Mouse (Mus musculus): ENCODE results near the gene Bmp3. TPM values are rescaled to one million over a fixed set of nuclear protein-coding genes. Genes with fewer than 3 reads are reported as not detected.
A peak's percentile ranks its signal among the peaks of the same experiment; 100 is the strongest.

Gene Bmp3
- polyA plus RNA-seq (2014; fragmentation: Nextera tagmentation; extraction: Ambion mirVana), result 0.68 and 0.82 TPM in 2 replicates

- Histone ChIP-seq H3K27ac (ENCODE audit: low read depth, low read length) (no peak within 1 kb of the TSS), H3K27me3 (ENCODE audit: control insufficient read depth, insufficient read depth, low read length) (peaks cover 26% of the 10 kb centered on the region), H3K4me1 (ENCODE audit: control insufficient read depth, insufficient read depth, low read length) (0 out of 2 replicates have a peak, but pooled peaks cover 2% of the 10 kb centered on the region), H3K9ac (ENCODE audit: low read length) (peak within 1 kb of the TSS; percentile 38), H3K36me3 (ENCODE audit: control insufficient read depth, insufficient read depth, low read length) (no peaks in the 10 kb centered on the region), H3K4me3 (ENCODE audit: low read depth, low read length) (peak within 1 kb of the TSS; percentile 46), H3K4me2 (ENCODE audit: low read depth) (peak within 1 kb of the TSS; percentile 90), H3K9me3 (ENCODE audit: control insufficient read depth, low read length) (no peaks in the 10 kb centered on the region)
- WGBS, result 4% methylated on average over 10 of the region's 10 CpGs
- ATAC-seq (ENCODE audit: insufficient read depth, low FRiP score, low TSS enrichment) (peak; percentile 48), DNase-seq (ENCODE audit: low spot score) (peak; percentile 37)
These were observed at the start of gene Bmp3 for GRCm38 (mm10) chr5:98854264-98854626. Gene Bmp3 (plus strand): TSS chr5:98854415.

- WGBS, result 84% methylated on average over 6 of the region's 6 CpGs
- Histone ChIP-seq H3K36me3 (ENCODE audit: control insufficient read depth, insufficient read depth, low read length) (no peaks in the 10 kb centered on the region), H3K4me3 (ENCODE audit: low read depth, low read length) (no peak overlapping the region), H3K4me2 (ENCODE audit: low read depth) (no peak overlapping the region), H3K27ac (ENCODE audit: low read depth, low read length) (no peak overlapping the region), H3K9me3 (ENCODE audit: control insufficient read depth, low read length) (no peaks in the 10 kb centered on the region), H3K27me3 (ENCODE audit: control insufficient read depth, insufficient read depth, low read length) (no peaks in the 10 kb centered on the region), H3K9ac (ENCODE audit: low read length) (no peak overlapping the region), H3K4me1 (ENCODE audit: control insufficient read depth, insufficient read depth, low read length) (no peaks in the 10 kb centered on the region)
- no peak for DNase-seq (ENCODE audit: low spot score)
- no peak for ATAC-seq (ENCODE audit: insufficient read depth, low FRiP score, low TSS enrichment)
These were observed 49.5 kb upstream of the Bmp3 start for GRCm38 (mm10) chr5:98804761-98805160.

- DNase-seq (ENCODE audit: low spot score) (no peak), ATAC-seq (ENCODE audit: insufficient read depth, low FRiP score, low TSS enrichment) (no peak)
- Histone ChIP-seq H3K36me3 (ENCODE audit: control insufficient read depth, insufficient read depth, low read length) (no peaks in the 10 kb centered on the region), H3K27me3 (ENCODE audit: control insufficient read depth, insufficient read depth, low read length) (no peaks in the 10 kb centered on the region), H3K9me3 (ENCODE audit: control insufficient read depth, low read length) (no peaks in the 10 kb centered on the region), H3K4me3 (ENCODE audit: low read depth, low read length) (no peak overlapping the region), H3K27ac (ENCODE audit: low read depth, low read length) (no peak overlapping the region), H3K4me1 (ENCODE audit: control insufficient read depth, insufficient read depth, low read length) (no peaks in the 10 kb centered on the region), H3K9ac (ENCODE audit: low read length) (no peak overlapping the region), H3K4me2 (ENCODE audit: low read depth) (no peak overlapping the region)
- 96% methylated on average over 4 of the region's 4 CpGs for WGBS
These were observed 47.7 kb upstream of the Bmp3 start for GRCm38 (mm10) chr5:98806492-98806891.

- Histone ChIP-seq H3K27me3 (ENCODE audit: control insufficient read depth, insufficient read depth, low read length) (no peaks in the 10 kb centered on the region), H3K9ac (ENCODE audit: low read length) (no peak overlapping the region), H3K9me3 (ENCODE audit: control insufficient read depth, low read length) (no peaks in the 10 kb centered on the region), H3K4me3 (ENCODE audit: low read depth, low read length) (no peak overlapping the region), H3K27ac (ENCODE audit: low read depth, low read length) (no peak overlapping the region), H3K4me2 (ENCODE audit: low read depth) (no peak overlapping the region), H3K4me1 (ENCODE audit: control insufficient read depth, insufficient read depth, low read length) (no peaks in the 10 kb centered on the region), H3K36me3 (ENCODE audit: control insufficient read depth, insufficient read depth, low read length) (no peaks in the 10 kb centered on the region)
- ATAC-seq (ENCODE audit: insufficient read depth, low FRiP score, low TSS enrichment), result no peak
- no peak for DNase-seq (ENCODE audit: low spot score)
- 84% methylated on average over 7 of the region's 7 CpGs for WGBS
These were observed 47.2 kb upstream of the Bmp3 start for GRCm38 (mm10) chr5:98807022-98807421.

GRCm38 (mm10) chr5:98807953-98808352 lies 46.3 kb upstream of the Bmp3 start:
- Histone ChIP-seq H3K36me3 (ENCODE audit: control insufficient read depth, insufficient read depth, low read length) (no peaks in the 10 kb centered on the region), H3K4me3 (ENCODE audit: low read depth, low read length) (no peak overlapping the region), H3K27ac (ENCODE audit: low read depth, low read length) (no peak overlapping the region), H3K4me2 (ENCODE audit: low read depth) (no peak overlapping the region), H3K9ac (ENCODE audit: low read length) (no peak overlapping the region), H3K4me1 (ENCODE audit: control insufficient read depth, insufficient read depth, low read length) (no peaks in the 10 kb centered on the region), H3K27me3 (ENCODE audit: control insufficient read depth, insufficient read depth, low read length) (no peaks in the 10 kb centered on the region), H3K9me3 (ENCODE audit: control insufficient read depth, low read length) (no peaks in the 10 kb centered on the region)
- 27% methylated on average over 9 of the region's 9 CpGs for WGBS
- DNase-seq (ENCODE audit: low spot score) (peak; percentile 19), ATAC-seq (ENCODE audit: insufficient read depth, low FRiP score, low TSS enrichment) (no peak)

GRCm38 (mm10) chr5:98812380-98812779 lies 41.8 kb upstream of the Bmp3 start:
- no peak overlapping the region for H3K4me2 ChIP-seq (ENCODE audit: low read depth)
- WGBS, result 87% methylated on average over 1 of the region's 1 CpGs
- DNase-seq (ENCODE audit: low spot score), result no peak
- no peaks in the 10 kb centered on the region for H3K4me1 ChIP-seq (ENCODE audit: control insufficient read depth, insufficient read depth, low read length)
- no peak for ATAC-seq (ENCODE audit: insufficient read depth, low FRiP score, low TSS enrichment)
- no peaks in the 10 kb centered on the region for H3K36me3 ChIP-seq (ENCODE audit: control insufficient read depth, insufficient read depth, low read length)
- H3K9ac ChIP-seq (ENCODE audit: low read length), result no peak overlapping the region
- H3K4me3 ChIP-seq (ENCODE audit: low read depth, low read length), result no peak overlapping the region
- no peaks in the 10 kb centered on the region for H3K9me3 ChIP-seq (ENCODE audit: control insufficient read depth, low read length)
- H3K27ac ChIP-seq (ENCODE audit: low read depth, low read length), result no peak overlapping the region
- no peaks in the 10 kb centered on the region for H3K27me3 ChIP-seq (ENCODE audit: control insufficient read depth, insufficient read depth, low read length)

GRCm38 (mm10) chr5:98815269-98815668 lies 38.9 kb upstream of the Bmp3 start:
- Histone ChIP-seq H3K9ac (ENCODE audit: low read length) (no peak overlapping the region), H3K27me3 (ENCODE audit: control insufficient read depth, insufficient read depth, low read length) (no peaks in the 10 kb centered on the region), H3K36me3 (ENCODE audit: control insufficient read depth, insufficient read depth, low read length) (no peaks in the 10 kb centered on the region), H3K4me1 (ENCODE audit: control insufficient read depth, insufficient read depth, low read length) (no peaks in the 10 kb centered on the region), H3K27ac (ENCODE audit: low read depth, low read length) (no peak overlapping the region), H3K9me3 (ENCODE audit: control insufficient read depth, low read length) (no peaks in the 10 kb centered on the region), H3K4me3 (ENCODE audit: low read depth, low read length) (no peak overlapping the region), H3K4me2 (ENCODE audit: low read depth) (no peak overlapping the region)
- WGBS, result 95% methylated on average over 1 of the region's 1 CpGs
- DNase-seq (ENCODE audit: low spot score), result no peak
- no peak for ATAC-seq (ENCODE audit: insufficient read depth, low FRiP score, low TSS enrichment)

GRCm38 (mm10) chr5:98833760-98834159 lies 20.5 kb upstream of the Bmp3 start:
- Histone ChIP-seq H3K4me2 (ENCODE audit: low read depth) (no peak overlapping the region), H3K9ac (ENCODE audit: low read length) (no peak overlapping the region), H3K27me3 (ENCODE audit: control insufficient read depth, insufficient read depth, low read length) (no peaks in the 10 kb centered on the region), H3K4me1 (ENCODE audit: control insufficient read depth, insufficient read depth, low read length) (no peaks in the 10 kb centered on the region), H3K27ac (ENCODE audit: low read depth, low read length) (no peak overlapping the region), H3K9me3 (ENCODE audit: control insufficient read depth, low read length) (no peaks in the 10 kb centered on the region), H3K36me3 (ENCODE audit: control insufficient read depth, insufficient read depth, low read length) (no peaks in the 10 kb centered on the region), H3K4me3 (ENCODE audit: low read depth, low read length) (no peak overlapping the region)
- no peak for DNase-seq (ENCODE audit: low spot score)
- ATAC-seq (ENCODE audit: insufficient read depth, low FRiP score, low TSS enrichment), result no peak
- 85% methylated on average over 9 of the region's 9 CpGs for WGBS

- H3K9me3 ChIP-seq (ENCODE audit: control insufficient read depth, low read length), result no peaks in the 10 kb centered on the region
- no peaks in the 10 kb centered on the region for H3K36me3 ChIP-seq (ENCODE audit: control insufficient read depth, insufficient read depth, low read length)
- no peaks in the 10 kb centered on the region for H3K4me1 ChIP-seq (ENCODE audit: control insufficient read depth, insufficient read depth, low read length)
- ATAC-seq (ENCODE audit: insufficient read depth, low FRiP score, low TSS enrichment), result no peak
- no peak overlapping the region for H3K4me3 ChIP-seq (ENCODE audit: low read depth, low read length)
- no peak overlapping the region for H3K27ac ChIP-seq (ENCODE audit: low read depth, low read length)
- H3K27me3 ChIP-seq (ENCODE audit: control insufficient read depth, insufficient read depth, low read length), result no peaks in the 10 kb centered on the region
- 88% methylated on average over 6 of the region's 6 CpGs for WGBS
- no peak overlapping the region for H3K9ac ChIP-seq (ENCODE audit: low read length)
- DNase-seq (ENCODE audit: low spot score), result no peak
- no peak overlapping the region for H3K4me2 ChIP-seq (ENCODE audit: low read depth)
These were observed 19.9 kb upstream of the Bmp3 start for GRCm38 (mm10) chr5:98834300-98834699.
